Mouse (Mus musculus) activated CD4-positive, CD25-positive, alpha-beta regulatory T cell, adult 9 weeks (primary cell): ENCODE data around the gene Prss29. TPM values are rescaled to one million over a fixed set of nuclear protein-coding genes. Genes with fewer than 3 reads are reported as not detected.

Experiments
- polyA plus RNA-seq: library from polyadenylated mRNA; unstranded; fragments of 100-300 nt; shearing (Covaris generic); gene quantifications from one replicate; pipeline ENCODE4 v1.2.1, GENCODE M21; 2017

Gene Prss29
- polyA plus RNA-seq, result not detected

GRCm38 (mm10) chr17:25318354-25318753 lies at the start of gene Prss29:
Gene Prss29 (plus strand): TSS chr17:25318654.

GRCm38 (mm10) chr17:25274571-25275346 lies 43.7 kb upstream of the Prss29 start, which contains the start of gene Ube2i:
Gene Ube2i (minus strand): TSS chr17:25274622.

DNA sequence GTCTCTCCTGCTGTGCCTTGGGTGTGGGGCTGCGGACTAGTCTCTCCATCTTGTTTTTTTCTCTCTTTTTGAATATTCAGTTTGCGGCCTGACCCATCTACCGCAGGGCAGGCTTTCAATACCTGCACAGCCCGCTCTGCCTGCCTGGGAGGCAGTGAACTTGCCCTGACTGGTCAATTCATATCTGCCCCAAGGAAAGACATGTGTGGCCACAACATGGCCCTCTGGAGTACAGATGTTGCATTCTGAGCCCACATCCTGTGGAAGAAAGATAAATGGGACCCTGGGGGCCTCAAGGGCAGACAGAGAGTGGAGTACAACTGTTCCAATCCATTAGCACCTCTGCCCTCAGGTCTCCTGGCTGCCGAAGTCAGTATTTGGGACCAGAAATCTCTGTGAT lies 20.4 kb upstream of the Prss29 start, which contains the start of gene Prss34:
Gene Prss34 (plus strand): TSS at position 301 of the 400 bp plus-strand sequence.

DNA sequence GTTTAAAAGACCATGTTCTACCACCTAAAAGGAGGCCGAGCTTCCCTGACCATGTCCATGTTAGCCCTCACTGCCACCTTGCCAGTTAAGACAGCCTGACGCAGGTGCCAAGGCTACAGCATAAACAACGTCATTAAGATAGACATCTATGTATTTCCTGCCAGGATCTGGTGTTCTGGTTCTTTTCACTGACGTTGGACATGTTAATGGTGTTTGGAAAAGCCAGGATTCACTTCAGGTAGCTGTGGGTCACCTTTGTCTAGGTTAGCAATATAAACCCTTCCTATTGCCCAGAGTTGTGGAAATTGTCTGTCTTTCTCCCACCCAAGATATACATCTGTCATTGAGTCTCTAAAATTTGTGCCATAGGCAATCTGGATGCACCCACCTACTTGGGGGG lies 10.1 kb upstream of the Prss29 start, which contains the start of gene Prss28:
Gene Prss28 (plus strand): TSS at position 301 of the 400 bp plus-strand sequence.

GRCm38 (mm10) chr17:25345462-25345861 lies 27.0 kb downstream of the Prss29 start, which contains the start of gene Tpsab1:
Gene Tpsab1 (minus strand): TSS chr17:25345562.

GRCm38 (mm10) chr17:25366005-25366404 lies 47.6 kb downstream of the Prss29 start, which contains the start of gene Tpsb2:
Gene Tpsb2 (plus strand): TSS chr17:25366305.

GRCm38 (mm10) chr17:25368973-25369372 lies 50.5 kb downstream of the Prss29 start, which contains the start of gene Tpsg1:
Gene Tpsg1 (plus strand): TSS chr17:25369273.

Other genes with a start within 250 kb of the Prss29 start
- 0.98 TPM for gene Tmem204, start 235.1 kb upstream of the Prss29 start, polyA plus RNA-seq
- 24.8 TPM for gene Telo2, start 202.7 kb upstream of the Prss29 start, polyA plus RNA-seq
- gene Ptx4, start 197.9 kb upstream of the Prss29 start, polyA plus RNA-seq, result not detected
- 41.9 TPM for gene Clcn7, start 185.3 kb upstream of the Prss29 start, polyA plus RNA-seq
- not detected for gene Ccdc154, start 156.2 kb upstream of the Prss29 start, polyA plus RNA-seq
- gene Gm38655, start 143.2 kb upstream of the Prss29 start, polyA plus RNA-seq, result not detected
- 26.0 TPM for gene BC003965, start 134.1 kb upstream of the Prss29 start, polyA plus RNA-seq
- gene Unkl, start 130.3 kb upstream of the Prss29 start, polyA plus RNA-seq, result 46.6 TPM
- 89.9 TPM for gene Gnptg, start 78.5 kb upstream of the Prss29 start, polyA plus RNA-seq
- gene Tsr3, start 78.5 kb upstream of the Prss29 start, polyA plus RNA-seq, result 45.3 TPM
- gene Baiap3, start 62.3 kb upstream of the Prss29 start, polyA plus RNA-seq, result 42.3 TPM
- gene Ube2i, start 44.0 kb upstream of the Prss29 start, polyA plus RNA-seq, result 525 TPM
- gene Prss34, start 20.3 kb upstream of the Prss29 start, polyA plus RNA-seq, result not detected
- gene Prss28, start 10.0 kb upstream of the Prss29 start, polyA plus RNA-seq, result not detected
- gene Tpsab1, start 26.9 kb downstream of the Prss29 start, polyA plus RNA-seq, result not detected
- not detected for gene Tpsb2, start 47.7 kb downstream of the Prss29 start, polyA plus RNA-seq
- gene Tpsg1, start 50.6 kb downstream of the Prss29 start, polyA plus RNA-seq, result not detected
- not detected for gene Cacna1h, start 115.1 kb downstream of the Prss29 start, polyA plus RNA-seq
- not detected for gene Tekt4, start 136.0 kb downstream of the Prss29 start, polyA plus RNA-seq
- gene Sstr5, start 178.6 kb downstream of the Prss29 start, polyA plus RNA-seq, result not detected